Comparison of ENCODE assay signal across 10 mouse cellular contexts in the genomic region with DNA sequence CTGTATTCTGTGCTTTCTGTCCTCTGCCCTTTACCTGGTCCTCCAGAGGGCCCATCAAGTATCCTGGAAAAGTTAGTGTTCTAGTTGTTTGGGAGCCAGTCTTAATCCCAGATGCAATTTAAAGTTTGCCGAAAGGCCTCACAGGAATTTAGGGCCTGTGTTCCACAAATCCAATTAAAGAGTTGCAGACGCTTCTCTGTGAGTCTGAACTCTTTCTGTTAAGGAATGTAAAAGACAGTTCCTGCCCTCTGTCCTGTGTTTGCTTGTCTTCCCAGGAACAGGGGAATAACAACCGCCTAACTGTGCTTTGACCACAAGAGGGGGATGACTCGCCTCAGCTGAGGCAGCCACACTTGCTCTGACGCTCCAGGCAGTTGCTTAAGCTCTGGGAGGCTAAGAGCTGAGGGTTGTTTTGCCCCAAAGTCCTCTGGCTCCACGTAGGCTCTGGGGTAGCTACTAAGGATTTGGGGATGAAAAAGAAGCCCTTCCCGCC. TPM values are rescaled to one million over a fixed set of nuclear protein-coding genes. Genes with fewer than 3 reads are reported as not detected.
A peak's percentile ranks its signal among the peaks of the same experiment; 100 is the strongest.
DNase-seq lines count a peak whose midpoint lies in the region; ATAC-seq and TF ChIP-seq lines count a peak whose summit lies in the region.
"Had no signal": no experiment of that assay in that cellular context is flagged by ENCODE, and none has a peak within 500 bp of the region (broad histone marks: within the 10 kb centered on the region; RNA-seq: fewer than 3 reads in every experiment).

A gene (minus strand): TSS at position 51 of the 493 bp plus-strand sequence.

- TF ChIP-seq CTCF in midbrain, postnatal 0 days (IDR thresholded peaks at IDR 0.05), result peak; percentile 73

- no peak within 1 kb of the TSS for H3K27ac ChIP-seq in midbrain, embryonic 11.5 days (ENCODE audit: low read depth, low read length)
- H3K27ac ChIP-seq in midbrain, embryonic 13.5 days, result no peak within 1 kb of the TSS
- H3K27ac ChIP-seq in embryonic facial prominence, embryonic 10.5 days (replicated peaks), result peak within 1 kb of the TSS; percentile 21; the same call in 1 of the 2 replicates
- H3K27ac ChIP-seq in midbrain, postnatal 0 days (ENCODE audit: low read depth, low read length), result no peak within 1 kb of the TSS

- no peak within 1 kb of the TSS for H3K4me2 ChIP-seq in midbrain, embryonic 11.5 days
- no peak within 1 kb of the TSS for H3K4me2 ChIP-seq in midbrain, embryonic 13.5 days (replicated peaks)
- H3K4me2 ChIP-seq in midbrain, postnatal 0 days (ENCODE audit: low read depth, low read length, poor library complexity, severe bottlenecking), result no peak within 1 kb of the TSS

- intact Hi-C loops in gastrocnemius, postnatal 14 days (cut with DNase I; ENCODE audit: low total_unique reads), result no loop called here
- intact Hi-C loops in gastrocnemius, postnatal 36 days (cut with DNase I), result no loop called here

- no peaks in the 10 kb centered on the region for H3K4me1 ChIP-seq in midbrain, embryonic 11.5 days (ENCODE audit: control insufficient read depth, insufficient read depth, low read length)
- no peaks in the 10 kb centered on the region for H3K4me1 ChIP-seq in midbrain, embryonic 13.5 days (replicated peaks)
- peaks cover 13% of the 10 kb centered on the region for H3K4me1 ChIP-seq in embryonic facial prominence, embryonic 10.5 days
- H3K4me1 ChIP-seq in midbrain, postnatal 0 days (ENCODE audit: insufficient read depth, low read length), result no peaks in the 10 kb centered on the region

- ATAC-seq in midbrain, embryonic 11.5 days (ENCODE audit: low FRiP score), result no peak
- ATAC-seq in midbrain, embryonic 13.5 days, result no peak
- ATAC-seq in midbrain, postnatal 0 days (ENCODE audit: low FRiP score), result no peak
- no peak for ATAC-seq in erythroblast, adult 5-6 weeks (replicated peaks; ENCODE audit: low FRiP score, poor library complexity, severe bottlenecking)

- no peaks in the 10 kb centered on the region for H3K27me3 ChIP-seq in midbrain, embryonic 11.5 days (ENCODE audit: control insufficient read depth, insufficient read depth, low read length)
- 0 out of 2 replicates have a peak, but pooled peaks cover 3% of the 10 kb centered on the region for H3K27me3 ChIP-seq in midbrain, embryonic 13.5 days
- H3K27me3 ChIP-seq in embryonic facial prominence, embryonic 10.5 days (replicated peaks; ENCODE audit: low read depth, poor library complexity, severe bottlenecking), result no peaks in the 10 kb centered on the region
- H3K27me3 ChIP-seq in midbrain, postnatal 0 days (ENCODE audit: insufficient read depth, low read length), result no peaks in the 10 kb centered on the region

- peak; percentile 27 for DNase-seq in gastrocnemius, postnatal 14 days
- no peak for DNase-seq in gastrocnemius, postnatal 36 days
- DNase-seq in midbrain, embryonic 11.5 days (ENCODE audit: low spot score, missing footprints), result peak; percentile 80
- DNase-seq in embryonic facial prominence, embryonic 10.5 days (ENCODE audit: low spot score), result peak; percentile 57
- peak; percentile 39 for DNase-seq in midbrain, postnatal 0 days (ENCODE audit: low spot score)
- no peak for DNase-seq in layer of hippocampus, postnatal 25 days (ENCODE audit: extremely low spot score in 1 of 2, low spot score in 1 of 2)

- H3K9me3 ChIP-seq in midbrain, embryonic 11.5 days (ENCODE audit: control insufficient read depth, low read length), result no peaks in the 10 kb centered on the region
- no peaks in the 10 kb centered on the region for H3K9me3 ChIP-seq in midbrain, embryonic 13.5 days
- H3K9me3 ChIP-seq in embryonic facial prominence, embryonic 10.5 days, result no peaks in the 10 kb centered on the region
- H3K9me3 ChIP-seq in midbrain, postnatal 0 days (ENCODE audit: low read length), result no peaks in the 10 kb centered on the region

- WGBS in midbrain, embryonic 11.5 days, result 12% methylated on average over 7 of the region's 7 CpGs
- 13% methylated on average over 7 of the region's 7 CpGs for WGBS in midbrain, embryonic 13.5 days
- 7% methylated on average over 7 of the region's 7 CpGs for WGBS in embryonic facial prominence, embryonic 10.5 days
- WGBS in midbrain, postnatal 0 days, result 10% methylated on average over 7 of the region's 7 CpGs

- H3K4me3 ChIP-seq in midbrain, embryonic 11.5 days (ENCODE audit: low read depth, low read length), result no peak within 1 kb of the TSS
- no peak within 1 kb of the TSS for H3K4me3 ChIP-seq in midbrain, embryonic 13.5 days (replicated peaks)
- no peak within 1 kb of the TSS for H3K4me3 ChIP-seq in embryonic facial prominence, embryonic 10.5 days
- no peak within 1 kb of the TSS for H3K4me3 ChIP-seq in midbrain, postnatal 0 days (ENCODE audit: low read depth, low read length)
- H3K4me3 ChIP-seq: myocyte had no signal

- H3K9ac ChIP-seq in midbrain, embryonic 11.5 days (ENCODE audit: low read length), result no peak within 1 kb of the TSS
- H3K9ac ChIP-seq in midbrain, embryonic 13.5 days (replicated peaks), result no peak within 1 kb of the TSS
- H3K9ac ChIP-seq in midbrain, postnatal 0 days (replicated peaks; ENCODE audit: low read length, poor library complexity, severe bottlenecking), result no peak within 1 kb of the TSS

- H3K36me3 ChIP-seq in midbrain, embryonic 11.5 days (ENCODE audit: control insufficient read depth, insufficient read depth, low read length), result no peaks in the 10 kb centered on the region
- H3K36me3 ChIP-seq in midbrain, embryonic 13.5 days, result no peaks in the 10 kb centered on the region
- H3K36me3 ChIP-seq in embryonic facial prominence, embryonic 10.5 days (replicated peaks), result no peaks in the 10 kb centered on the region
- no peaks in the 10 kb centered on the region for H3K36me3 ChIP-seq in midbrain, postnatal 0 days (ENCODE audit: insufficient read depth, low read length)

RNA-seq across cellular contexts. Expression of the gene that starts here (rescaled TPM):
- total RNA-seq in gastrocnemius, postnatal 14 days (2021), result not detected
- total RNA-seq in gastrocnemius, postnatal 36 days (2021), result not detected
- not detected in 2 replicates for polyA plus RNA-seq in midbrain, embryonic 11.5 days (2014; fragmentation: Nextera tagmentation; extraction: Ambion mirVana)
- not detected in 2 replicates for polyA plus RNA-seq in midbrain, embryonic 13.5 days (2015; fragmentation: Nextera tagmentation; extraction: Ambion mirVana)
- polyA plus RNA-seq in embryonic facial prominence, embryonic 10.5 days (2016; fragmentation: Nextera tagmentation; extraction: Ambion mirVana), result not detected in 2 replicates
- not detected in 2 replicates for total RNA-seq in midbrain, postnatal 0 days (2014; rRNA removed)
- polyA plus RNA-seq in midbrain, postnatal 0 days (2015; fragmentation: Nextera tagmentation; extraction: Ambion mirVana), result not detected in 2 replicates
- total RNA-seq in erythroblast, adult 5-6 weeks (2015; ENCODE audit: low replicate concordance), result not detected in 2 replicates
- not detected in 2 replicates for total RNA-seq in erythroblast, adult 5-6 weeks (2017; ENCODE audit: low replicate concordance)
- not detected for total RNA-seq in layer of hippocampus, postnatal 25 days (2021)
- polyA plus RNA-seq: heart, embryonic 16.5 days; myocyte had no signal

Comparison
In these comparisons a context has a peak if more than half of its experiments do, and no peak if none do; other contexts are left out.
1. Peak in DNase-seq in gastrocnemius, postnatal 14 days; RNA of the gene not detected or under 1 TPM.
2. Peak in DNase-seq in midbrain, embryonic 11.5 days; RNA of the gene not detected or under 1 TPM.
3. Peak in DNase-seq and H3K27ac ChIP-seq in embryonic facial prominence, embryonic 10.5 days; RNA of the gene not detected or under 1 TPM.
4. Peak in DNase-seq in midbrain, postnatal 0 days; RNA of the gene not detected or under 1 TPM.